Mouse (Mus musculus) C2C12 (cell line): Measurements from ENCODE around the gene Hc. TPM values are rescaled to one million over a fixed set of nuclear protein-coding genes. Genes with fewer than 3 reads are reported as not detected.

Experiments used
- H3K27me3 ChIP-seq: one replicate; pipeline ENCODE4 v1.6.1; 2011; ENCODE audit not compliant: control insufficient read depth, insufficient read depth, insufficient read length
- H3K36me3 ChIP-seq: one replicate; pipeline ENCODE4 v1.6.1; 2011; ENCODE audit not compliant: control insufficient read depth, insufficient read depth
- H3K4me3 ChIP-seq: one replicate; pipeline ENCODE4 v1.5.1; 2011; ENCODE audit warnings: mild to moderate bottlenecking, control low read depth; ENCODE audit not compliant: poor library complexity, insufficient read depth, severe bottlenecking
- H3K79me2 ChIP-seq: one replicate; pipeline ENCODE4 v1.6.1; 2011; ENCODE audit not compliant: control insufficient read depth, insufficient read depth
- H3K79me3 ChIP-seq: one replicate; pipeline ENCODE4 v1.6.1; 2011; ENCODE audit warnings: low read depth, control low read depth
- H3ac ChIP-seq: one replicate; pipeline ENCODE3; 2011; ENCODE audit warnings: low read depth; ENCODE audit not compliant: control insufficient read depth, insufficient read length
- CEBPB ChIP-seq: IDR thresholded peaks from one replicate; pipeline ENCODE4 v1.6.1; 2011; ENCODE audit warnings: low read depth, mild to moderate bottlenecking, control low read depth, moderate library complexity
- CTCF ChIP-seq: IDR thresholded peaks from one replicate; pipeline ENCODE4 v1.5.1; 2011; ENCODE audit not compliant: control insufficient read depth, insufficient read depth, insufficient read length
- FOSL1 ChIP-seq: IDR thresholded peaks from one replicate; pipeline ENCODE4 v1.8.0; 2011; ENCODE audit warnings: mild to moderate bottlenecking, low read length; ENCODE audit not compliant: poor library complexity, insufficient read depth, severe bottlenecking
- MAX ChIP-seq: IDR thresholded peaks from one replicate; pipeline ENCODE4 v1.6.1; 2011; ENCODE audit warnings: mild to moderate bottlenecking, control low read depth
- MYOD1 ChIP-seq: IDR thresholded peaks from one replicate; pipeline ENCODE4 v1.6.1; 2011; ENCODE audit warnings: low read depth; ENCODE audit not compliant: control insufficient read depth, insufficient read length
- MYOG ChIP-seq: IDR thresholded peaks from one replicate; pipeline ENCODE4 v1.6.1; 2011; ENCODE audit not compliant: control insufficient read depth, insufficient read length; ENCODE audit errors: extremely low read depth
- USF1 ChIP-seq: IDR thresholded peaks from one replicate; pipeline ENCODE4 v1.6.1; 2011; ENCODE audit warnings: low read depth, mild to moderate bottlenecking, control low read depth, moderate library complexity
- polyA plus RNA-seq: library from polyadenylated mRNA; unstranded; fragments of >200 nt; fragmentation: generic; extraction: Trizol; gene quantifications from one replicate; pipeline ENCODE4 v1.2.1, GENCODE M21; 2012; ENCODE audit warnings: missing spikeins

Gene Hc
- polyA plus RNA-seq, 1 experiment, result under 0.01 TPM

- no peaks in the 10 kb centered on the region for H3K27me3 ChIP-seq
- no peaks in the 10 kb centered on the region for H3K79me2 ChIP-seq
- no peaks in the 10 kb centered on the region for H3K36me3 ChIP-seq
- TF ChIP-seq FOSL1 (no peak), USF1 (no peak), MYOG (no peak), MAX (no peak), CTCF (no peak), MYOD1 (no peak), CEBPB (no peak)
- no peak overlapping the region for H3K4me3 ChIP-seq
- no peak overlapping the region for H3ac ChIP-seq
- no peaks in the 10 kb centered on the region for H3K79me3 ChIP-seq
Observed at GRCm38 (mm10) chr2:34960466-34960865, 100.8 kb downstream of the Hc start.

- no peak overlapping the region for H3K4me3 ChIP-seq
- H3ac ChIP-seq, result no peak overlapping the region
- no peaks in the 10 kb centered on the region for H3K27me3 ChIP-seq
- TF ChIP-seq MYOD1 (no peak), MAX (no peak), CEBPB (no peak), USF1 (no peak), MYOG (no peak), FOSL1 (no peak), CTCF (no peak)
- no peaks in the 10 kb centered on the region for H3K79me3 ChIP-seq
- no peaks in the 10 kb centered on the region for H3K79me2 ChIP-seq
- H3K36me3 ChIP-seq, result no peaks in the 10 kb centered on the region
Observed at GRCm38 (mm10) chr2:34958582-34958981, 102.7 kb downstream of the Hc start.

- Histone ChIP-seq H3K4me3 (no peak overlapping the region), H3K79me2 (no peaks in the 10 kb centered on the region), H3ac (no peak overlapping the region), H3K36me3 (no peaks in the 10 kb centered on the region), H3K27me3 (no peaks in the 10 kb centered on the region), H3K79me3 (no peaks in the 10 kb centered on the region)
- TF ChIP-seq USF1 (no peak), MAX (no peak), MYOD1 (no peak), FOSL1 (no peak), CEBPB (no peak), MYOG (no peak), CTCF (no peak)
Observed at GRCm38 (mm10) chr2:34958036-34958435, 103.2 kb downstream of the Hc start.

GRCm38 (mm10) chr2:34957405-34957804 lies 103.8 kb downstream of the Hc start:
- no peaks in the 10 kb centered on the region for H3K79me2 ChIP-seq
- H3ac ChIP-seq, result no peak overlapping the region
- no peak overlapping the region for H3K4me3 ChIP-seq
- no peaks in the 10 kb centered on the region for H3K36me3 ChIP-seq
- H3K79me3 ChIP-seq, result no peaks in the 10 kb centered on the region
- TF ChIP-seq MYOD1 (no peak), USF1 (no peak), FOSL1 (no peak), CEBPB (no peak)
- H3K27me3 ChIP-seq, result no peaks in the 10 kb centered on the region

GRCm38 (mm10) chr2:34956941-34957340 lies 104.3 kb downstream of the Hc start:
- TF ChIP-seq FOSL1 (no peak), USF1 (no peak), MAX (no peak), MYOD1 (no peak), CTCF (no peak), MYOG (no peak), CEBPB (no peak)
- no peak overlapping the region for H3K4me3 ChIP-seq
- H3K36me3 ChIP-seq, result no peaks in the 10 kb centered on the region
- H3K79me3 ChIP-seq, result no peaks in the 10 kb centered on the region
- H3ac ChIP-seq, result no peak overlapping the region
- H3K79me2 ChIP-seq, result no peaks in the 10 kb centered on the region
- H3K27me3 ChIP-seq, result no peaks in the 10 kb centered on the region

- H3K79me3 ChIP-seq, result no peaks in the 10 kb centered on the region
- no peaks in the 10 kb centered on the region for H3K27me3 ChIP-seq
- no peak overlapping the region for H3K4me3 ChIP-seq
- TF ChIP-seq USF1 (no peak), MAX (no peak), CTCF (no peak), MYOG (no peak), MYOD1 (no peak), CEBPB (no peak), FOSL1 (no peak)
- no peaks in the 10 kb centered on the region for H3K79me2 ChIP-seq
- H3K36me3 ChIP-seq, result no peaks in the 10 kb centered on the region
- H3ac ChIP-seq, result no peak overlapping the region
Observed at GRCm38 (mm10) chr2:34954344-34954743, 106.9 kb downstream of the Hc start.
